19 mouse cellular contexts compared by ENCODE assay signal in genomic region chr7:101851689-101852088, GRCm38 (mm10). TPM values are rescaled to one million over a fixed set of nuclear protein-coding genes. Genes with fewer than 3 reads are reported as not detected.
"Had no signal": no experiment of that assay in that cellular context is flagged by ENCODE, and none has a peak within 500 bp of the region (broad histone marks: within the 10 kb centered on the region; RNA-seq: fewer than 3 reads in every experiment).

No protein-coding gene starts in this region.

- H3K27me3 ChIP-seq: kidney, embryonic 15.5 days; limb, embryonic 12.5 days; liver, embryonic 13.5 days; lung, embryonic 15.5 days; midbrain, embryonic 13.5 days; neural tube, embryonic 15.5 days had no signal

- DNase-seq: kidney, adult 2 months; kidney, postnatal 14 days; layer of hippocampus, adult 9-11 months; layer of hippocampus, postnatal 36 days; liver; liver, embryonic 13.5 days; liver, postnatal 0 days; lung, postnatal 14 days; thymus, postnatal 4 days had no signal

- ATAC-seq: intestine, embryonic 16.5 days; liver, postnatal 0 days; midbrain, embryonic 13.5 days had no signal

- H3K27ac ChIP-seq: kidney, embryonic 15.5 days; limb, embryonic 12.5 days; liver, embryonic 13.5 days; lung, embryonic 15.5 days; midbrain, embryonic 13.5 days; neural tube, embryonic 15.5 days had no signal

- H3K4me3 ChIP-seq: kidney, embryonic 15.5 days; limb, embryonic 12.5 days; liver, embryonic 13.5 days; lung, embryonic 15.5 days; megakaryocyte, embryonic 14.5 days; midbrain, embryonic 13.5 days; myocyte; neural tube, embryonic 15.5 days had no signal

- H3K4me1 ChIP-seq: limb, embryonic 12.5 days; liver, embryonic 13.5 days; lung, embryonic 15.5 days; midbrain, embryonic 13.5 days; neural tube, embryonic 15.5 days had no signal

- H3K36me3 ChIP-seq: kidney, embryonic 15.5 days; limb, embryonic 12.5 days; liver, embryonic 13.5 days; lung, embryonic 15.5 days; midbrain, embryonic 13.5 days; neural tube, embryonic 15.5 days had no signal

RNA-seq across cellular contexts. Expression of gene Folr2, which starts 5.3 kb away (rescaled TPM):
- total RNA-seq: layer of hippocampus, postnatal 36 days had no signal
- polyA plus RNA-seq: limb, embryonic 12.5 days; myocyte had no signal

RNA-seq across cellular contexts. Expression of gene Folr1, which starts 18.9 kb away (rescaled TPM):
- polyA plus RNA-seq: limb, embryonic 12.5 days had no signal

RNA-seq across cellular contexts. Expression of gene Phox2a, which starts 33.6 kb away (rescaled TPM):
- total RNA-seq: layer of hippocampus, postnatal 36 days; left cerebral cortex, postnatal 25 days had no signal
- polyA plus RNA-seq: liver, embryonic 13.5 days; liver, postnatal 0 days; thymus, postnatal 0 days had no signal
